Mouse (Mus musculus) 3134 (cell line): ENCODE measurements around the gene Tjap1.

Experiments used
- DNase-seq: peaks from one replicate; pipeline ENCODE4 v3.0.0-alpha.2; 2011; ENCODE audit warnings: low spot score; ENCODE audit not compliant: insufficient read length; ENCODE audit errors: extremely low read depth

The Tjap1 gene

GRCm38 (mm10) chr17:46254106-46254505, 28.7 kb downstream of the Tjap1 start:
- no peak for DNase-seq

GRCm38 (mm10) chr17:46253452-46254084, 29.3 kb downstream of the Tjap1 start, which contains the start of gene Lrrc73:
TSS of gene Lrrc73 (plus strand) at chr17:46253531.
- peak; percentile 86 for DNase-seq

- DNase-seq = no peak
Observed at GRCm38 (mm10) chr17:46252571-46253451, 30.0 kb downstream of the Tjap1 start.

GRCm38 (mm10) chr17:46251174-46251573, 31.7 kb downstream of the Tjap1 start:
- no peak for DNase-seq

GRCm38 (mm10) chr17:46248189-46248522, 34.7 kb downstream of the Tjap1 start:
- no peak for DNase-seq

- DNase-seq = peak; percentile 91
Observed at GRCm38 (mm10) chr17:46247512-46248188, 35.2 kb downstream of the Tjap1 start, which contains the start of the genes Polr1c and Yipf3. TSS of gene Polr1c (minus strand) at chr17:46248054. TSS of gene Yipf3 (plus strand) at chr17:46248080.

- DNase-seq = no peak
Observed at GRCm38 (mm10) chr17:46244579-46244978, 38.2 kb downstream of the Tjap1 start.

- DNase-seq = no peak
Observed at GRCm38 (mm10) chr17:46243624-46244023, 39.2 kb downstream of the Tjap1 start.

- no peak for DNase-seq
Observed at GRCm38 (mm10) chr17:46242993-46243392, 39.8 kb downstream of the Tjap1 start.

- no peak for DNase-seq
Observed at GRCm38 (mm10) chr17:46242274-46242673, 40.6 kb downstream of the Tjap1 start.

- no peak for DNase-seq
Observed at GRCm38 (mm10) chr17:46241471-46241870, 41.4 kb downstream of the Tjap1 start.

GRCm38 (mm10) chr17:46239516-46240114, 43.2 kb downstream of the Tjap1 start:
- DNase-seq = no peak

- no peak for DNase-seq
Observed at GRCm38 (mm10) chr17:46237480-46237879, 45.3 kb downstream of the Tjap1 start.

- DNase-seq = no peak
Observed at GRCm38 (mm10) chr17:46237079-46237478, 45.7 kb downstream of the Tjap1 start.

- no peak for DNase-seq
Observed at GRCm38 (mm10) chr17:46236067-46236466, 46.8 kb downstream of the Tjap1 start.

- no peak for DNase-seq
Observed at GRCm38 (mm10) chr17:46227576-46227975, 55.2 kb downstream of the Tjap1 start.

GRCm38 (mm10) chr17:46221601-46222000, 61.2 kb downstream of the Tjap1 start:
- DNase-seq = no peak

- DNase-seq = no peak
Observed at GRCm38 (mm10) chr17:46210550-46210949, 72.3 kb downstream of the Tjap1 start.
